Mouse (Mus musculus): Measurements from ENCODE around the gene Exoc8. TPM values are rescaled to one million over a fixed set of nuclear protein-coding genes. Genes with fewer than 3 reads are reported as not detected.

The Exoc8 gene
- polyA plus RNA-seq, 1 experiment from 2014 or later = 7.0 TPM

GRCm38 (mm10) chr8:124859466-124859865 lies 38.0 kb downstream of the Exoc8 start:
- H3K27me3 ChIP-seq (ENCODE audit: control insufficient read depth, insufficient read depth, low read length) = no peaks in the 10 kb centered on the region
- no peak overlapping the region for H3K4me2 ChIP-seq (ENCODE audit: low read depth, severe bottlenecking)
- ATAC-seq (ENCODE audit: insufficient number of reproducible peaks, low FRiP score, low TSS enrichment, low read depth) = no peak
- H3K9ac ChIP-seq (ENCODE audit: low read length) = no peak overlapping the region
- no peak for DNase-seq (ENCODE audit: low spot score)
- H3K27ac ChIP-seq (replicated peaks; ENCODE audit: low read depth, low read length) = no peak overlapping the region
- H3K36me3 ChIP-seq (ENCODE audit: control insufficient read depth, insufficient read depth, low read length) = peaks cover 34% of the 10 kb centered on the region
- peaks cover 5% of the 10 kb centered on the region; the same call in 1 of the 2 replicates for H3K9me3 ChIP-seq (ENCODE audit: control insufficient read depth, low read length)
- H3K4me3 ChIP-seq (ENCODE audit: low read depth, low read length) = no peak overlapping the region
- H3K4me1 ChIP-seq (ENCODE audit: control insufficient read depth, insufficient read depth, low read length) = peaks cover 4% of the 10 kb centered on the region; the same call in 1 of the 2 replicates

GRCm38 (mm10) chr8:124853511-124853910 lies 44.0 kb downstream of the Exoc8 start:
- Histone ChIP-seq H3K4me3 (ENCODE audit: low read depth, low read length) (no peak overlapping the region), H3K9ac (ENCODE audit: low read length) (no peak overlapping the region), H3K27me3 (ENCODE audit: control insufficient read depth, insufficient read depth, low read length) (no peaks in the 10 kb centered on the region), H3K4me2 (ENCODE audit: low read depth, severe bottlenecking) (no peak overlapping the region), H3K4me1 (ENCODE audit: control insufficient read depth, insufficient read depth, low read length) (no peaks in the 10 kb centered on the region), H3K27ac (replicated peaks; ENCODE audit: low read depth, low read length) (no peak overlapping the region), H3K36me3 (ENCODE audit: control insufficient read depth, insufficient read depth, low read length) (peaks cover 30% of the 10 kb centered on the region), H3K9me3 (ENCODE audit: control insufficient read depth, low read length) (peaks cover 5% of the 10 kb centered on the region; the same call in 1 of the 2 replicates)
- ATAC-seq (ENCODE audit: insufficient number of reproducible peaks, low FRiP score, low TSS enrichment, low read depth) (no peak), DNase-seq (ENCODE audit: low spot score) (no peak)
- WGBS = 91% methylated on average over 1 of the region's 1 CpGs

- peaks cover 4% of the 10 kb centered on the region; the same call in 1 of the 2 replicates for H3K36me3 ChIP-seq (ENCODE audit: control insufficient read depth, insufficient read depth, low read length)
- 76% methylated on average over 5 of the region's 5 CpGs for WGBS
- no peak overlapping the region for H3K27ac ChIP-seq (replicated peaks; ENCODE audit: low read depth, low read length)
- H3K4me3 ChIP-seq (ENCODE audit: low read depth, low read length) = no peak overlapping the region
- no peak overlapping the region for H3K9ac ChIP-seq (ENCODE audit: low read length)
- H3K4me2 ChIP-seq (ENCODE audit: low read depth, severe bottlenecking) = no peak overlapping the region
- no peaks in the 10 kb centered on the region for H3K4me1 ChIP-seq (ENCODE audit: control insufficient read depth, insufficient read depth, low read length)
- DNase-seq (ENCODE audit: low spot score) = no peak
- no peaks in the 10 kb centered on the region for H3K9me3 ChIP-seq (ENCODE audit: control insufficient read depth, low read length)
- ATAC-seq (ENCODE audit: insufficient number of reproducible peaks, low FRiP score, low TSS enrichment, low read depth) = no peak
- no peaks in the 10 kb centered on the region for H3K27me3 ChIP-seq (ENCODE audit: control insufficient read depth, insufficient read depth, low read length)
Measured at GRCm38 (mm10) chr8:124845573-124845972, 51.9 kb downstream of the Exoc8 start.

- H3K9me3 ChIP-seq (ENCODE audit: control insufficient read depth, low read length) = no peaks in the 10 kb centered on the region
- no peak overlapping the region for H3K27ac ChIP-seq (replicated peaks; ENCODE audit: low read depth, low read length)
- ATAC-seq (ENCODE audit: insufficient number of reproducible peaks, low FRiP score, low TSS enrichment, low read depth) (no peak), DNase-seq (ENCODE audit: low spot score) (no peak)
- no peak overlapping the region for H3K4me3 ChIP-seq (ENCODE audit: low read depth, low read length)
- no peaks in the 10 kb centered on the region for H3K27me3 ChIP-seq (ENCODE audit: control insufficient read depth, insufficient read depth, low read length)
- no peaks in the 10 kb centered on the region for H3K4me1 ChIP-seq (ENCODE audit: control insufficient read depth, insufficient read depth, low read length)
- WGBS = 74% methylated on average over 3 of the region's 3 CpGs
- no peak overlapping the region for H3K4me2 ChIP-seq (ENCODE audit: low read depth, severe bottlenecking)
- H3K36me3 ChIP-seq (ENCODE audit: control insufficient read depth, insufficient read depth, low read length) = peaks cover 7% of the 10 kb centered on the region
- H3K9ac ChIP-seq (ENCODE audit: low read length) = no peak overlapping the region
Measured at GRCm38 (mm10) chr8:124845131-124845530, 52.4 kb downstream of the Exoc8 start.

Other genes with a start within 250 kb of the Exoc8 start
- 28.2 and 30.4 TPM in 2 replicates for gene 2310022B05Rik, start 234.3 kb downstream of the Exoc8 start, polyA plus RNA-seq (2014; fragmentation: Nextera tagmentation; extraction: Ambion mirVana)
- gene Ttc13, start 175.7 kb downstream of the Exoc8 start, polyA plus RNA-seq (2014; fragmentation: Nextera tagmentation; extraction: Ambion mirVana) = 49.5 and 53.9 TPM in 2 replicates
- gene Arv1, start 175.6 kb downstream of the Exoc8 start, polyA plus RNA-seq (2014; fragmentation: Nextera tagmentation; extraction: Ambion mirVana) = 27.3 and 30.5 TPM in 2 replicates
- gene Fam89a, start 145.9 kb downstream of the Exoc8 start, polyA plus RNA-seq (2014; fragmentation: Nextera tagmentation; extraction: Ambion mirVana) = 3.7 and 4.5 TPM in 2 replicates
- 0.01 TPM in 1 of 2 replicates, not detected in the other for gene Trim67, start 104.6 kb downstream of the Exoc8 start, polyA plus RNA-seq (2014; fragmentation: Nextera tagmentation; extraction: Ambion mirVana)
- gene Gnpat, start 34.7 kb downstream of the Exoc8 start, polyA plus RNA-seq (2014; fragmentation: Nextera tagmentation; extraction: Ambion mirVana) = 121 and 128 TPM in 2 replicates
- 58.4 and 58.9 TPM in 2 replicates for gene 2810004N23Rik, start 34.6 kb downstream of the Exoc8 start, polyA plus RNA-seq (2014; fragmentation: Nextera tagmentation; extraction: Ambion mirVana)
- gene Sprtn, start 181 bp upstream of the Exoc8 start, polyA plus RNA-seq (2014; fragmentation: Nextera tagmentation; extraction: Ambion mirVana) = 8.9 and 9.3 TPM in 2 replicates
- gene Egln1, start 51.6 kb upstream of the Exoc8 start, polyA plus RNA-seq (2014; fragmentation: Nextera tagmentation; extraction: Ambion mirVana) = 15.1 and 15.3 TPM in 2 replicates
- 143 and 144 TPM in 2 replicates for gene Tsnax, start 115.3 kb upstream of the Exoc8 start, polyA plus RNA-seq (2014; fragmentation: Nextera tagmentation; extraction: Ambion mirVana)
- 0.96 and 1.0 TPM in 2 replicates for gene Disc1, start 156.5 kb upstream of the Exoc8 start, polyA plus RNA-seq (2014; fragmentation: Nextera tagmentation; extraction: Ambion mirVana)